Mouse (Mus musculus) hindbrain, embryonic 13.5 days (tissue): ENCODE data around the gene Zdhhc14. TPM values are rescaled to one million over a fixed set of nuclear protein-coding genes. Genes with fewer than 3 reads are reported as not detected.

Experiments
- polyA plus RNA-seq: library from polyadenylated mRNA; unstranded; fragments of >200 nt; fragmentation: Nextera tagmentation; extraction: Ambion mirVana; gene quantifications from 2 replicates; pipeline ENCODE4 v1.2.1, GENCODE M21; 2015

The Zdhhc14 gene
- polyA plus RNA-seq, 1 experiment from 2014 or later: 6.8 TPM

Other genes with a start within 250 kb of the Zdhhc14 start
- 0.18 TPM in 1 of 2 replicates, not detected in the other for gene Ldhal6b, start 73.8 kb upstream of the Zdhhc14 start, polyA plus RNA-seq
- 104 and 106 TPM in 2 replicates for gene Tmem242, start 52.3 kb upstream of the Zdhhc14 start, polyA plus RNA-seq